Mouse (Mus musculus): Measurements from ENCODE around the gene Ltbp4.
A peak's percentile ranks its signal among the peaks of the same experiment; 100 is the strongest.

Ltbp4 gene

DNA sequence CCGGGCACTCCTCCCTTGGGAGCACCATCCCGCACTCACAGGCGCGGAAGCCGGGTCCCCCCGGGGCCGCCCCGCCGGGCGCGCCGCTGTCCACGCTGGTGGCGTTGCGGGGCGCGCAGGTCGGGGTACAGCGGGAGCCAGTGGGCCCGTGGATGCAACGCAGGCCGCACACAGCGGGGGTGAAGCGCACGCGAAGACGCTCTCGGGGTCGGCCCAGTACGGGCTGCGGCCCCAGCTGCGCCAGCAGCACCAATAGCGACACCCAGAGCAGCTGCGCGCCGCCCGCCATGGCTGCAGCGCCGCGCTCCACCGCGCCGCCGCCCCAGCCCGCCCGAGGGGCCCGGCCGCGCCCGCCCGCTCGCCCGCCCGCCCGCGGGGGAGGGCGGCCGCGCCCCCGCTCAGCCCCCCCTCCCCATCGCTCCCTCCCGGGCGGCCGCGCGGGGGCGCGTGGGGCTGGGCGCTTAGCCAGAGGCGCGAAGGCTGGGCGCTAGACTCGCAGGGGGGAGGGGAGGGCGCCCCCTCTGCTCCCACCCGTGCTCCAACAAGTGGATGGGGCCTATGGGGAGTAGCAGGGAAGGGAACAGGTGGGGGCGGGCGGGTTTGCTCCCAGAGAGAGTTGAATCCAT is 4.1 kb downstream of the Ltbp4 start:
- H3K4me1 ChIP-seq (replicated peaks; ENCODE audit: low read depth, low read length): peaks cover 76% of the 10 kb centered on the region
- TF ChIP-seq NANOG (IDR thresholded peaks at IDR 0.05; ENCODE audit: borderline replicate concordance, low read length): no peak
- TF ChIP-seq CTCF (conservative IDR thresholded peaks at IDR 0.05; ENCODE audit: low read length): no peak
- TF ChIP-seq POU5F1 (IDR thresholded peaks at IDR 0.05; ENCODE audit: borderline replicate concordance, low read length): no peak
- peak overlapping the region; percentile 85 for H3K4me3 ChIP-seq (replicated peaks; ENCODE audit: low read length)
- H3K36me3 ChIP-seq (ENCODE audit: insufficient read depth, low read length): 0 out of 2 replicates have a peak, but pooled peaks cover 4% of the 10 kb centered on the region
- peaks cover 3% of the 10 kb centered on the region; the same call in 1 of the 2 replicates for H3K27me3 ChIP-seq (ENCODE audit: insufficient read depth, low read length)
- no peaks in the 10 kb centered on the region for H3K9me3 ChIP-seq (ENCODE audit: low read length)

- H3K27me3 ChIP-seq (ENCODE audit: insufficient read depth, low read length): peaks cover 3% of the 10 kb centered on the region; the same call in 1 of the 2 replicates
- peaks cover 76% of the 10 kb centered on the region for H3K4me1 ChIP-seq (replicated peaks; ENCODE audit: low read depth, low read length)
- TF ChIP-seq POU5F1 (IDR thresholded peaks at IDR 0.05; ENCODE audit: borderline replicate concordance, low read length): no peak
- TF ChIP-seq NANOG (IDR thresholded peaks at IDR 0.05; ENCODE audit: borderline replicate concordance, low read length): no peak
- TF ChIP-seq CTCF (conservative IDR thresholded peaks at IDR 0.05; ENCODE audit: low read length): peak; percentile 89
- peak overlapping the region; percentile 85 for H3K4me3 ChIP-seq (replicated peaks; ENCODE audit: low read length)
- H3K36me3 ChIP-seq (ENCODE audit: insufficient read depth, low read length): peaks cover 10% of the 10 kb centered on the region
- H3K9me3 ChIP-seq (ENCODE audit: low read length): no peaks in the 10 kb centered on the region
Observed at GRCm38 (mm10) chr7:27332353-27333199, 4.9 kb downstream of the Ltbp4 start.

- peaks cover 17% of the 10 kb centered on the region for H3K36me3 ChIP-seq (ENCODE audit: insufficient read depth, low read length)
Observed at GRCm38 (mm10) chr7:27331854-27332253, 5.6 kb downstream of the Ltbp4 start.

GRCm38 (mm10) chr7:27331541-27331851 is 6.0 kb downstream of the Ltbp4 start:
- TF ChIP-seq POU5F1 (IDR thresholded peaks at IDR 0.05; ENCODE audit: borderline replicate concordance, low read length) (no peak), CTCF (conservative IDR thresholded peaks at IDR 0.05; ENCODE audit: low read length) (no peak), NANOG (IDR thresholded peaks at IDR 0.05; ENCODE audit: borderline replicate concordance, low read length) (no peak)
- Histone ChIP-seq H3K36me3 (ENCODE audit: insufficient read depth, low read length) (peaks cover 20% of the 10 kb centered on the region), H3K4me1 (replicated peaks; ENCODE audit: low read depth, low read length) (peaks cover 77% of the 10 kb centered on the region)

More at GRCm38 (mm10) chr7:27331854-27332253, 5.6 kb downstream of the Ltbp4 start:
- TF ChIP-seq POU5F1 (IDR thresholded peaks at IDR 0.05; ENCODE audit: borderline replicate concordance, low read length): no peak
- TF ChIP-seq CTCF (conservative IDR thresholded peaks at IDR 0.05; ENCODE audit: low read length): no peak
- TF ChIP-seq NANOG (IDR thresholded peaks at IDR 0.05; ENCODE audit: borderline replicate concordance, low read length): no peak
- Histone ChIP-seq H3K9me3 (ENCODE audit: low read length) (no peaks in the 10 kb centered on the region), H3K4me1 (replicated peaks; ENCODE audit: low read depth, low read length) (peaks cover 77% of the 10 kb centered on the region), H3K27me3 (ENCODE audit: insufficient read depth, low read length) (no peaks in the 10 kb centered on the region), H3K4me3 (replicated peaks; ENCODE audit: low read length) (peak overlapping the region; percentile 85)

DNA sequence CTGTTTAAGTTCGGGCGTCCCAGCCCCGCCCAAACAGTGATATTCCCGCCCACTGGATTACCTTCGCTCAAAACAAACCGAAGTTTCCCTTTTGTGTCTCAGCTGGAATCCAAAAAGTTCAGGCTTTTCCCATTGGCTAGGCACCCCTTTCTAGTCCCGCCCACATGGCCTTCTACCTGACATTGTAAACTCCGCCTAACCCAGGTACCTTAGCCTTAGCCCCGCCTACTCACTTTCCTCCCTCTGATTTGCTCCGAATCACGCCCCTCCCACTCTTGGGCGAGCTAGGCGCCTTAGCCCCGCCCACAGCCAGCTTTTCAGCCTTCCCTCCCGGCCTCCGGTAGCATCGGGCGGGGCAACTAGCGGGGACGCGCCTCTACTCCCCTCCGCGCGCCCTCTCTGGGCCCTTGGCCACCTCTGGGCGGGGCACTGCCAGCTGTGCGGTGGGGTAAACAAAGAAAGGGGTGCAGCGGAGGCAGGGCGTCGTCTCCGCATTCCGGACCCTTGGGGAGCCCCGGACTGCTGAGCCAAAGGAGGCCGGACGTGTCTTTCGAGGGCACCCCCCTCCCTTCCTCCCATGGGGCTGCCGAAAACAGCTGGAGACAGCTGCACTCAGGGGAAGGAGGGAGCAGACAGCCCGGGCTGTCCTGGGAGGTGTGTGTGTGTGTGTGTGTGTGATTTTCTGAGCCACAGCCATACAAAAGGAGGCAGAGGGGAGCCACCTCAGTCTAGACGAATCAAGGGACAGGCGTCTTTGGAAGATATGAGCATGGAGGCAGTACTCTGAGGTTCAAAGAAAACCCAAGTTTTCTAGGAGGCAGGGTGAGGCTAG is 6.6 kb downstream of the Ltbp4 start:
- Histone ChIP-seq H3K36me3 (ENCODE audit: insufficient read depth, low read length) (peaks cover 23% of the 10 kb centered on the region), H3K4me3 (replicated peaks; ENCODE audit: low read length) (peak overlapping the region; percentile 85), H3K27me3 (ENCODE audit: insufficient read depth, low read length) (no peaks in the 10 kb centered on the region), H3K9me3 (ENCODE audit: low read length) (no peaks in the 10 kb centered on the region), H3K4me1 (replicated peaks; ENCODE audit: low read depth, low read length) (peaks cover 78% of the 10 kb centered on the region)
- TF ChIP-seq CTCF (conservative IDR thresholded peaks at IDR 0.05; ENCODE audit: low read length) (no peak), NANOG (IDR thresholded peaks at IDR 0.05; ENCODE audit: borderline replicate concordance, low read length) (no peak), POU5F1 (IDR thresholded peaks at IDR 0.05; ENCODE audit: borderline replicate concordance, low read length) (no peak)

More at GRCm38 (mm10) chr7:27331541-27331851, 6.0 kb downstream of the Ltbp4 start:
- Histone ChIP-seq H3K27me3 (ENCODE audit: insufficient read depth, low read length) (no peaks in the 10 kb centered on the region), H3K9me3 (ENCODE audit: low read length) (no peaks in the 10 kb centered on the region), H3K4me3 (replicated peaks; ENCODE audit: low read length) (peak overlapping the region; percentile 85)

- TF ChIP-seq POU5F1 (IDR thresholded peaks at IDR 0.05; ENCODE audit: borderline replicate concordance, low read length) (no peak), NANOG (IDR thresholded peaks at IDR 0.05; ENCODE audit: borderline replicate concordance, low read length) (no peak), CTCF (conservative IDR thresholded peaks at IDR 0.05; ENCODE audit: low read length) (no peak)
- no peaks in the 10 kb centered on the region for H3K27me3 ChIP-seq (ENCODE audit: insufficient read depth, low read length)
- H3K4me1 ChIP-seq (replicated peaks; ENCODE audit: low read depth, low read length): peaks cover 79% of the 10 kb centered on the region
- H3K36me3 ChIP-seq (ENCODE audit: insufficient read depth, low read length): peaks cover 28% of the 10 kb centered on the region
- H3K9me3 ChIP-seq (ENCODE audit: low read length): no peaks in the 10 kb centered on the region
- H3K4me3 ChIP-seq (replicated peaks; ENCODE audit: low read length): peak overlapping the region; percentile 85
Observed at GRCm38 (mm10) chr7:27329981-27330380, 7.5 kb downstream of the Ltbp4 start.

DNA sequence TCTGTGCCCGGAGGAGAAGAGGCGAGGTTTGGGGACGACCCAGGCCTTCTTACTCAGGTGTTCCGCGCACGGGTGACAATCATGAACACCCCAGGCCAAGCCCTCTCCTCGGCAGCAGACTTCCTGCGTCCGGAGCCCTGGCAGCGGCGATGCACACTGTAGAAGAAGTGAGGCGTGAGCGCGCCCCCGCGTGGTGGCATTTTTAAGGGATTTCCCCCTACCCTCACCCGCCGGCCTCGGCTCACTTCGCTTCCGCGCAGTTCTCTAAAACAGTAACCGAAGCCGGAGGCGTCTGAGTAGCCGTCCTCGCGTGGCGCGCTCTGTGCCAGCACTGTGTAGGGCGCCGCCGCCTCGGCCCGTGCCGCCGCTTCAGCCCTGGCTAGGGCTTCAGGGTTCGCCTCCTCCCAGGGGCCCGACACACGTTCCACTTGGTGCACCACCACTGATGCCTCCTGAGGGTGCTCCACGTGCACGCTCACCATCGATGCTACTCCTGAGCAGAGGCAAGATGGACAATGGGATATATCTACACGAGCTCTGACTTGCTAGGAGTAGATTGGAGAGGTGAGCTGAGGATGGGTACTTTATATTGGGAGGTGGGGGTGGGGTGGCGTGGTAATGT is 8.1 kb downstream of the Ltbp4 start:
- peak overlapping the region; percentile 85 for H3K4me3 ChIP-seq (replicated peaks; ENCODE audit: low read length)
- H3K9me3 ChIP-seq (ENCODE audit: low read length): no peaks in the 10 kb centered on the region
- peaks cover 79% of the 10 kb centered on the region for H3K4me1 ChIP-seq (replicated peaks; ENCODE audit: low read depth, low read length)
- peak; percentile 37 for TF ChIP-seq CTCF (conservative IDR thresholded peaks at IDR 0.05; ENCODE audit: low read length)
- no peak for TF ChIP-seq NANOG (IDR thresholded peaks at IDR 0.05; ENCODE audit: borderline replicate concordance, low read length)
- H3K36me3 ChIP-seq (ENCODE audit: insufficient read depth, low read length): peaks cover 34% of the 10 kb centered on the region
- H3K27me3 ChIP-seq (ENCODE audit: insufficient read depth, low read length): no peaks in the 10 kb centered on the region

All from E14TG2a.4 (cell line).